Mouse (Mus musculus) right cerebral cortex, adult 2 months (tissue): ENCODE measurements at regions not wholly inside any gene's neighbourhood (a gene's known extent, or its start where the extent isn't known, plus 50 kb on each side); places are given as distances from the start of the nearest gene placed in this dataset.
A peak's percentile ranks its signal among the peaks of the same experiment; 100 is the strongest.

ENCODE experiments used
- DNase-seq, 2 experiments: peaks; one replicate each; pipeline ENCODE4 v3.0.0; 2021 to 2022; ENCODE audit warnings: low spot score in 2 of 2

DNA sequence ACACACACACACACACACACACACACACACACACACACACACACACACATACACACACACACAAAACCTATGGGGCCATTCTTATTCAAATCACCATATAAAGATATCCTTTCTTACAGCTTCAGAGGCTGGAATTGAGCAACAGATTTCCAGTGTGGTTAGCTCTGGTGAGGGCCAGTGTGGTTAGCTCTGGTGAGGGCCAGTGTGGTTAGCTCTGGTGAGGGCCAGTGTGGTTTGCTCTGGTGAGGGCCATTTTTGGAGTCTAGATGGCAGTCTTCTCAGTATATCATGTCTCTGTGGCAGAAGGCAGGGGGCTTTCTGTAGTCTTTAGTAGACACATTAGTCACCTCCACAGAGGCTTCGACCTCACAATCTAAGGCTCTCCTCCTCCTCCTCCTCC is 191.5 kb upstream of the 9630041A04Rik start:
- DNase-seq = no peak

DNA sequence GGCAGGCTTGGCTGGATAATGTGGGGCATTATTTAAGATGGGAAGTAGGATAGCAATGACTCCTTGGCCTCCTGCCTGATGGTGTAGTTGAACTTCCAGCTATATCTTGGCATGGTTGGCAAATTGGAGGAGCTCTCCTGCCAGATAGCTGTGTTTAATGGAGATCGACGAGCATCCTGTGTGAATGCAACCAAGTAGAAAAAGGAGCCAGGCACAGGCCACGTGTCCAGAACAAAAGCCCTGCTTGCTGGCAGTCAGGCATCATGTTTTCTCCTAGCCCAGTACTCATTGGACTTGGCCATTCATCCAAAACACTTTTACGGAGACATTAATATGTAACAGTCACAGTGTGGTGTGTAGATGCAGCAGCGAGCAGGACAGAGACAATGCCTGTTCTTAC is 211.8 kb upstream of the 9630041A04Rik start:
- peak; percentile 2 to 4 for DNase-seq

- DNase-seq = no peak
Measured at GRCm38 (mm10) chr9:101641524-101641923, 220.1 kb upstream of the 9630041A04Rik start.

- DNase-seq = no peak
Measured at GRCm38 (mm10) chr9:101640598-101640997, 221.0 kb upstream of the 9630041A04Rik start.

DNA sequence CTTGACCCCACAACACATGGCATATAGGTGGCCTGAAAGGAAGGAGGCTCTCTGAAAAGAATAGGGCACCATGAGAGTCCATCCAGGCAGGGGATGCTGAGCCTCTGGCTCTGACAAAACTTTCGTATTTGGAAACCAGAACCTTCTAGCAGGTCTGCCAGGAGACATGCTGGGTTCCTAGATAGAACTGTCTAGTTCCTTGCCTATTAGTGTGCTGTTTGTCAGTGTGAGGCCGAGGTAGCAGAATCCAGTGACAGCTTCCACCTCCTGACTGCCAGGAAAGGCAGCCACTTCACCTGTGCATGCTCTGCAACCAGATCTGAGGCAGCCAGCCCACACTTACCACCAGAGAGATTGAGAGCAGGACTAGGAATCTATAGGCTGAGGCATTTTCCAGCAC is 245.4 kb upstream of the 9630041A04Rik start:
- no peak for DNase-seq

DNA sequence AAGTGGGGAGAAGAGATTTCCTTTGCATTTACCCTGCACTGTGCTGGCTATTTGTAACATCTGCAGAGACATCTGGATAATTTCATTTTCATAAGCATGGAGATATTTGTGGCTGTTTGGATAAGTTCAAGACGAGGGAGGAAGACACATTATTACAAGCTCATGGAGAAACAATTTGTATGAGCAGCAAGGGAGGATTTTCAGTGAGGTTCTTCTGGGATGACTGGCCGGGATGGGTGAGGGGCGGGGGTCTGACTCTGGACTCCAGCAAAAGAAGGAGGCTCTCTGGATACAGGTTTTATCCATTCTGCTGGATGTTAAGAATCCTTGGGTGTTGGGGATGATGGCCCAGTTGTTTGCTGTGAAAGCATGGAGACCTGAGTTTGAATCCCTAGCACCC is 246.5 kb upstream of the 9630041A04Rik start:
- no peak for DNase-seq

- no peak for DNase-seq
Measured at GRCm38 (mm10) chr9:101613933-101614332, 247.7 kb upstream of the 9630041A04Rik start.

DNA sequence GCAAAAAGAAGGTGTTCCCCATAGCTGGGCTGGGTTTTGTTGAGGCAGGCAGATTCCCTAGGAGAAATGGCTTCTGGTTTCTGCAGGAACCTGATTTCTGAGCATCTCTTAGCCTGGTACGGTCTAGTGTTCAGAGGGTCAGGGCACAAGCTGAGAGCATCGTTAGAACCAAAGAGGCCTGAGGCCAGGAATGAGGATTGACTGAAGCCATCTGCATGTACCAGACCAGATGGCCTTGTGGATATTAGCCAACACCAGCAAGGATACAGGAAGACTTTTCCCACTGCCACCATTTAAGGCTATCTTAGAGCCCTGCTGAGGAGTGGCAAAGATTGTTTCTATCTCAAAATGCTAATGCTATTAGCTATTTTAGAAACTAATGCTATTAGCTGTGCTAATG is 248.2 kb upstream of the 9630041A04Rik start:
- no peak for DNase-seq

DNA sequence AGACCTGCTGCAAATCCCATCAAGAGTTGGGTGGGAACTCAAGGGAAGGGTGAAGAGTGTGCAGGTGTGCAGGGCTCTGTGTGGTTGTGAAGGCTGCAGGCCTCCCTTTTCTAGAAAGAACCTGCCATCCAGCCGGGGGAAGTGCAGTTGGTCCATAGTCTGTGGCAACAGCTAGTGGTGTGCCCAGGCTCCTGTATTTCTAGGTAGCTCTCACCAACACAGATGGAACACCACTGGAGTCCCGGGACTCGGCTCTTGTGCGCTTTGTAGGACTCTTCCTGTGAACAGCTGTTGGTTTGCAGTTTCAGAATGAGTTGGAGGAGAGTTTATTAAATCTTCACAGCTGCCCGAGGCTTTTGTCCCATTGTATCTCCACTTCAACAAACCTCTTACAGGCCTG is 248.7 kb upstream of the 9630041A04Rik start:
- DNase-seq = no peak

- no peak for DNase-seq
Measured at GRCm38 (mm10) chr9:101612571-101612970, 249.1 kb upstream of the 9630041A04Rik start.

DNA sequence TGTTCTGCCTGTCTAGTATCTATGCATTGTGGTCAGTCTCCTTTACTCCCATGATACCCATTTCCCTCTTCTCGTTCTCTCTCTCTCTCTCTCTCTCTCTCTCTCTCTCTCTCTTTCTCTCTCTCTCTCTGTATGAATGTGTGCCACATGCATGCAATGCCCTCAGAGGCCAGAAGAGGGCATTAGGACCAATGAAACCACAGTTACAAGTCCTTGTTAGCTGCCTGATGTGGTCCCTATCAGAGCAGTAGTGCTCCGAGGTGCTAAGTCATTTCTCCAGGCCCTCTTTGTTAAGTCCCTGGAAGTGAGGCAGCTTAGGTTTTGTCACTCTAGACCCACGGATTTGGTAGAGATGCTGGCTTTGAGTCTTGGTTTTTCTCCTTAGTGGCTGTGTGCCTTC is 250.2 kb upstream of the 9630041A04Rik start:
- DNase-seq = no peak

GRCm38 (mm10) chr9:101610806-101611443 is 250.7 kb upstream of the 9630041A04Rik start:
- DNase-seq = no peak

DNA sequence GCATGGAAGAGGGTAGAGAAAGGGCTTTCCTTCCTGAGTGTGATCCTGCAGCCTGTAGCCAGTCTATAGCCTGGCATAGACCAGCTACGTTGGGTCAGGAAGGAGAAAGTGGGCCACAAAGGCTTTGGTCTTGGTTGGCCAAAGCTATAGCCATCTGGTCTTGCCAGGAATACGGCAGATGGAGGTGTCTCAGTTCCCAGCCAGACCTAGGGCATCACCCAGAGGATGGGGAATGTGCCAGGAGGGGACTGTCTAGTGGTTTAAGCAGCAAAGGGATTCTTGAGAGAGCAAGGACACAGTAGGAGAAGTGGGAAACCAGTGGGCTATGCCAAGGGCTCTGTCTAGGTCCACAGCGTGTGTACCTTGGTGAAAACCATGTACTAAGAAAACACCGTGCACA is 251.3 kb upstream of the 9630041A04Rik start:
- no peak for DNase-seq

DNA sequence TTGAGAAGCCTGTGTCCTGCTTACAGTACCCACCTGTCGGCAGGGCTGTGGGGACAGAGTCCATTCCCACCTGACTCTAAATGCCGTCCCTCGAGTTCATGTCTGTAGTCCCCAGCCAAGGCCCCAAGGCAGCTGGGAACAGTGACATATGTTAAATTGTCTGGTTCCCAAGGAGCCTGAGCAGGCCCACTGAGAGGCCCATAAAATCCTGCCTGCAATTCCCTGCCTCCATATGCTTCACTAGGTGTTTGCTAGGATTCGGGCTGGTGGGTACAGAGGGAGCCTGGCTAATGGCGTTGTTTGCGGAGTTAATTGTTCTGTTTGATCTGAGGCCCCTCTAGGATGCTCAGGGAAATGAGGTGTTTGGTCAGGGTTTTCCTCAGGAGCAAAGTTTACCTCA is 258.8 kb upstream of the 9630041A04Rik start:
- no peak for DNase-seq

DNA sequence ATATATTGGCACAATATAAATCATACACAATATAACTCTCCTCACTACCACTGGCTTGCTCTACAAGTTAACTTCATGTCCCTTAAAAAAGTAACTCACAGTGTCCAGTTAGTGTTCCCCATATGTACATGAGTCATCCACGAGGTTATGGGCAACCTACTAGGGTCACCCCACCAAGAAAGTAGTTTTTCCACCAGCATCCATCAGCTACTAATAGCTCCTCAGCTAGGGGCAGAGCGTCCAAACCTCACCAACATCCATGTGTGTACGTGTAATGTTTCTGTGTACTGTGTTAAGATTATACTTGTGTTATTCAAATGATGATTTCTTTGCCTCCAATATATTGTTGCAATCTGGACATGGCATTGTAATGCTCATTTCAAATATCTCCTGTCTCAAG is 264.7 kb upstream of the 9630041A04Rik start:
- DNase-seq = no peak

DNA sequence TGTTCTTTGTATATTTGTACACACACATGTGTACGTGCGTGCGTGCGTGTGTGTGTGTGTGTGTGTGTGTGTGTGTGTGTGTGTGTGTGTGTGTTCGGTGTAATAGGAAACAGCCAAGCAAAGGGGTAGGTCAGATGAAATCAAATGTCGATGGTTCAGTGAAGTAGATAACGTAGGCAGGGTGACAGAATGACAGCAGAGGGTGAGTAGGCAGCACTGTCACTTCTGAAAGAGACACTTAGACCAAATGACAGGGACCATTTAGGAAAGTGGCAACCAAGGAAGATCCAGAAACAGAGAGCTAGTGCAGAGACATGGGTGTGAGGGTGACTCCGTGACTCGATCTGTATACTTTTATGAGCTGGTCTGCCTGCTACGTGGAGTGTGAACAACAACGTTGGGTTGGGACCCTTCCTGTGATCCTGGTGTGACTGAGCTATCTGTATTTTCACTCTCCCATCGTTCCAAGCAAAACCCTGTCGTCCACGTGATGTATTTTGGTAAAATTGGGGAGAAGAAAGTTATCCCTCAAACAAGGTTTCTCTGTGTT is 266.5 kb upstream of the 9630041A04Rik start:
- no peak for DNase-seq

DNA sequence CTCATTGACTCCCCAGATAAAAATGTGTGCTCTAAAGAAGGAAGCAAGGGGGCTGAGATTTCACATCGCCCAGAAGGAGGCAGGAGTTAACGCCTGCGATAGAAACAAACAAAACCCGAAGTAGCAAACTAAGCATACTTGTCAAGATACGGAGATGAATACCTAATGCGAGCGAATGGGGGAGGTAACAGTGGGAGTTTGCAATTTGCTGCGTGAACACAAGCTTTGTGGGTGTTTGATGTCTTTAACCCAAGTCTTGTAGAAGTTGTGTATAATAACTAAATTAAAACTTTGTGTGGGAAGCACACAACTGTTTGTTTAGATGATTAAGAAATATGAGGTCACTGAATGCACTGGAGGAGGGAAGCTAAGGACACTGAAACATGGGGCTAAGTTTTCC is 269.0 kb upstream of the 9630041A04Rik start:
- peak; percentile 49 for DNase-seq

GRCm38 (mm10) chr9:101591681-101592080 is 270.0 kb upstream of the 9630041A04Rik start:
- DNase-seq = no peak

- no peak for DNase-seq
Measured at GRCm38 (mm10) chr9:101590310-101590709, 271.3 kb upstream of the 9630041A04Rik start.

- DNase-seq = no peak
Measured at GRCm38 (mm10) chr9:101581064-101581463, 280.6 kb upstream of the 9630041A04Rik start.

DNA sequence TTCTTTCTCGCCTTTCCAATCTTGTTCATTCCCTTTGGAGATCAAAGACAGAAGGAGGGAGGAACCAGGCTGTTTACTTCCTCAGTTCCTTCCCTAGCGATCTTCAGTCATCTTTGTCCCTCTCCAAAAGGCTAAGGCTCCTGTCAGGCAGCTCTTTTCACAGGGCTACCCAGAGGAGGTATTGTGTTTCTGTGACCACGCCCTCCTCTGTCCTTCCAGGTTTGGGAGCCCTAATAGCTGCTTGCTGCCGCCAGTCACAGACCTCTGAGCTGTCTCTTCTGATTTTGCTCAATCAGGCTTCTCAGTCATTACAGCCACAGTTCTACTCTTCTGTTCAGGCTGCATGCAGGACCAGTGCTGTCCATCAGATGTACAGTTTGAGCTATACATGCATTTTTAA is 290.9 kb upstream of the 9630041A04Rik start:
- no peak for DNase-seq

- DNase-seq = no peak
Measured at GRCm38 (mm10) chr9:101563196-101563595, 298.4 kb upstream of the 9630041A04Rik start.

DNA sequence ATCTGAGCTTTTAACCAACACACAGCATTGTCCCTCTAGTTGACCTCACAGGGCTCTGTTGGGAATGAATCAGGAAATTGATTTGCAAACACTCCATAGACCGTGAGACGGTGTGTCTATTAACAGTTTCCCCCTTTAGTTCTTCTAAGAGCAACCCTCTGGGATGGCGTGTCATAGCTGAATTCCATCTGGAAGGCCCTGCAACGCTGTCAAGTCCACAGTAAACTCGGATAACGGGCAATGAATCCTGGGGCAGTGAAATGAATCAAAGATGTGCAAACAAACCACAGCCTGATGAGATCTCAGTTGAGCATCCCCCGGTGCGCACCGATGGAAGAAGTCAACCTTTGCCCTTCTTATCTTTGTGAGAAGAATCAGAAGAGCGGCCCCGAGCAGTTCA is 302.3 kb upstream of the 9630041A04Rik start:
- no peak for DNase-seq
